Mouse (Mus musculus): ENCODE results near the gene Myl6. TPM values are rescaled to one million over a fixed set of nuclear protein-coding genes. Genes with fewer than 3 reads are reported as not detected.
A peak's percentile ranks its signal among the peaks of the same experiment; 100 is the strongest.

Myl6 gene
- total RNA-seq, 1 experiment from 2014 or later = 791 TPM

DNA sequence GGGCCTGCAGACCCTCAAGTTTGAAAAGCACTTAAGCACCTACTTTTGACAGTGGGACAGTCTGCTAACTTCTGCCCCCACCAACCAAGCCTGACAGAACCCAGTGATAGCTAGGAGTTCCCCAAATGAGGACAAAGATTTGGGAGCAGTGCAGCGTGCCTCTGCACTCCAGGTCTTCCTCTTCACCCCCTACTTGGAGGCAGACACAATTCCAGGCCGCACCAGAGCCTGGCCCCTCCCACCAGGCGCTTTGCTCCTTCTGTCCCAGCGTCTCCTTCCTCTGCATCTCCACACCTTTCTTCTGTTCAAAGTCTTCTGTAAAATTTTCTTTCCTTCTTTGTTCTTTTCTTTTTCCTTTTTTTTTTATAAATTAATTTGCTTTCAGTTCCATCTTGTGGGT lies 4.2 kb downstream of the Myl6 start:
- DNase-seq = no peak

DNA sequence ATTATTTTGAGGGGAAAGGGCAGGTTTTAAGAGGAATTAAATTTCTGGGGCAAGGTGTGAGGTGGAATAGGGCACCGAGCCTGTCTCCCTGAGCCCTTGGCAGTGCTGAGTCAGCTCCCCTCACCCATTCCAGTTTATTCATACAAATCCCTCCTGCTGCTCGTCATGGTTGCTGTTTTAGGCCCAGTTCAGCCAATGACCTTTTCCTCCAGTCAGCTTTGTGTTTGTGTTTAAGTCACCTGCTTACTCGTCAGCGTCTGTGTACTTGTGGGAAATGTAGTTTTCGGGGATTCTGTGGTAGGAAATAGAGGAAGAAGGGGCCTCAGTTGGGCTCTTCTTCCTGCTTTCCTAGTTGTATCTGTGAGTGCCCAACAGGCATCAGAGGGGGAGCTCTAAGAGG lies 4.6 kb downstream of the Myl6 start:
- DNase-seq = peak; percentile 45

DNA sequence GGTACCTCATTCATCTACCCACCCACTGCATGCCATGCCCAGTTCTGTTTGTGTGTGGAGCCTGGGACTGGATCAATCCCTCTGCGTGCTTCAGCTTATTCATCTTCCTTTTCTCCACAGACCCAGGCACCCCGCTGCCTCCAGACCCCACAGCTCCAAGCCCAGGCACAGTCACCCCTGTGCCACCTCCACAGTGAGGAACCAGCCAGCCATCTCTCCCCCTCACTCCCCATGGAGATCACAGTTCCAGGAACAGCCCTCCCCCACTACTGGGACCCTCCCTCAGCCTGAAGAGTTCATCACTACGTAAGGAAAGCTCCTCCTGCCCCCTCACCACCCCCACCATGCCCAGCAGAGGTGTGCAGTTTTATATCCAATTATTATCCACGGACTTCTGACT lies 5.2 kb downstream of the Myl6 start:
- no peak for DNase-seq

DNA sequence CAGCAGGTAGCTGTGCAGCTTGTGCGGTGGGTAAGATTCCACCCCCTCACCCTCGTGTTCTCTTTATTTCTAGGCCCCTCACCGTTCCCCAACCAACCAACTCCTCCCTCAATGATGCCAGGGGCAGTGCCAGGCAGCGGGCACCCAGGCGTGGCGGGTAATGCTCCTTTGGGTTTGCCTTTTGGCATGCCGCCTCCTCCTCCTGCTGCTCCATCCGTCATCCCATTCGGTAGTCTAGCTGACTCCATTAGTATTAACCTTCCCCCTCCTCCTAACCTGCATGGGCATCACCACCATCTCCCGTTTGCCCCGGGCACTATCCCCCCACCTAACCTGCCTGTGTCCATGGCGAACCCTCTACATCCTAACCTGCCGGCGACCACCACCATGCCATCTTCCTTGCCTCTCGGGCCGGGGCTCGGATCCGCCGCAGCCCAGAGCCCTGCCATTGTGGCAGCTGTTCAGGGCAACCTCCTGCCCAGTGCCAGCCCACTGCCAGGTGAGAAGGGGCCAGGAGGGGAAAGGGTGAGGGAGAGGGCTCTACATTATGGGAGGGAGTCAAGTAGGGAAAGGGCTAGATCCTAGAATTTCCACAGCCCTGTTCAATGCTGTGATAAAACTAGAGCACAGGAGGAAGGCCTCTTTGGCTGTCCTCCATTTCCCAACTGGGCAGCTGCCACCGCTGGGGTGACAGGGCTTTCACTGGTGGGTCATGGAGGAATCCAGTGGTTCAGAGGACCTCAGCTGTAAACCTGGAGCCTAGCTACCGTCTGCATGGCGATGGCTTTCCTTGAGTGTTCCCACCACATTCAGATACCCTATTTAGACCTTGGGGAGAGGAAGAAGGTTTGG lies 5.9 kb downstream of the Myl6 start:
- no peak for DNase-seq

DNA sequence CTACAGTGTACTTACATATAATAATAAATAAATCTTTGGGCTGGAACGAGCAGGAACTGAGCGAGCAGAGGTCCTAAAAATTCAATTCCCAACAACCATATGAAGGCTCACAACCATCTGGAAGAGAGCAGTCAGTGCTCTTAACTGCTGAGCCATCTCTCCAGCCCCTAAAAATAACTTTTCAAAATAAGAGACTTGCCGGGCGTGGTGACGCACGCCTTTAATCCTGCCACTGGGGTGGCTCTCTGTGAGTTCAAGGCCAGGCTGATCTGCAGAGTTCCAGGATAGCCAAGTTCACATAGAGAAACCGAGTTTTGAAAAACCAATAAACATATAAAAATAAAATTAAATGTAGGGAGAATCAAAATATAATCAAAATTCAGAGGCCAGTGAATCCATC lies 7.6 kb downstream of the Myl6 start:
- peak; percentile 45 for DNase-seq

DNA sequence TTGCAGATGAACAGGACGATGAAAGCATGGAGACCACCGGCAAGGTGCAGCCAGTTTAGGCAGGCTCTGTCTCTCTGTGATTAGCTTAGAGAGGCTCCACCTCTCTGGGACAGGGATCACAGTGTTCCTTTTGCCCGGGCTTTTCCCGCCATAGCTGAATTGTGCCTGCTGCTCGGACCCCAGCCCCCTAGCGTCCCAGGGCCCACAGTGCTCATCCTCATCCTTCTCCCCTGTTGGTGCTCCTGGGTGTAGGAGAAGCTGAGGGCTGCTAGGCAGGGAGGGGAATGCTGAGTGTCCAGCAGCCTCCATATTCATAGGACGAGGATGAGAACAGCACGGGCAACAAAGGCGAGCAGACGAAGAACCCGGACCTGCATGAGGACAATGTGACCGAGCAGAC lies 19.6 kb downstream of the Myl6 start:
- DNase-seq = no peak

DNA sequence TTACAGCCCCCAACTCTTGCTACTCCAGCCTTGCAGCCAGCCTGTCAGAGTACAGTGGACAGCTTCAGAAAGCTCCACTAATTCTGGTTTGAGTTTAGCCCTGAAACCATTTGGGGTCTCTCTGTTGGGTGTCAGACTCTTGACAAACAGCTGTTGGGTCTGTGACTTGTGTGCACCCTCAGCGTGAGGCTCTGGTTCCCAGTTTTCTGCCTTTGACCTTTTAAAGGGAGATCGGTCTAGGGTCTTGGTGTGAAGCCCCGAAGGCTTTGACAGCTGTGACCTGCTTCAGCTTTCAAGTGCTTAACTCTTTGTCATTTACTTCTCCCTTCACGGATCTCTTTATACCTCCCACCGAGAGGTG lies 33.7 kb downstream of the Myl6 start:
- no peak for DNase-seq

DNA sequence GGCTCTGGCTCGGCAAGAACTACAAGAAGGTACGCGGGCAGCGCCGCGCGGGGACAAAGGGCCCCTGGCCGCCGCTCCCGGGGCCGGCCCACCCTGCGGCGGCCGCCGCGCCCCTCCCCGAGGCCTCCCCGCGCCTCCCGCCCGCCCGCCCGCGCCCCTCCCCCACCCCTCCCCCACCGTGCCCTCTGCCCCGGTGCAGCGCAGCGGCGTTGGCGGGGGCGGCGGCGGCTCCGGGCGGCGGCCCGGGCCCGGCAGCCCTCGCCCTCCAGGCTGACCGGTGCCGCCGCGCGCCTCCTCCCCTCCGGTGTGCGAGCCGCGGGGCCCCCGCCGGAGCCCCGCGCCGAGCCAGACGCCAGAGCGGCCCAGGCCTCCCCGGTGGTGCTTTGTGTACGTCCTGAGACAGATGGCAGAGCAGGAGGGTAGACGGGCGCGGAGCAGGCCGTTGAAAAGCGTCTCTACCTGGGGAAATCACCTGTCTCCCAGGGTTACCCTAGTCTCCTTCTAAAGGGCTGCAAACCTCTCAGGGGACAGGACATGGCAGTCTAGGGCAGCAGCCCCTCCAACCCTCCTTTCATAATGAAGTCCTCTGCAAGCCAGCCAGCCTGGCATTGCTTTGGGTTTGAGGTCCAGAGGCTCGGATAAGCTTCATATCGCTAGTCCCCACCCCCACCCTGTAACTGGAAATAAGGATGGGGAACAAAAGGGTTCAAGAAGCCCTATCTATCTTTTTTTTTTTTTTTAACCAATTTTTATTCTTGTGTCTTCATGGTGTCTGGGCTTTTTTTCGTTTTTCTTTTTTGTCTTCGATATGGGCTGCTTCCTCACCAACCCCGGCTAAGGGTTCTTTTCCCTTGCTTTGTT lies 34.3 kb downstream of the Myl6 start:
- DNase-seq = peak; percentile 45

DNA sequence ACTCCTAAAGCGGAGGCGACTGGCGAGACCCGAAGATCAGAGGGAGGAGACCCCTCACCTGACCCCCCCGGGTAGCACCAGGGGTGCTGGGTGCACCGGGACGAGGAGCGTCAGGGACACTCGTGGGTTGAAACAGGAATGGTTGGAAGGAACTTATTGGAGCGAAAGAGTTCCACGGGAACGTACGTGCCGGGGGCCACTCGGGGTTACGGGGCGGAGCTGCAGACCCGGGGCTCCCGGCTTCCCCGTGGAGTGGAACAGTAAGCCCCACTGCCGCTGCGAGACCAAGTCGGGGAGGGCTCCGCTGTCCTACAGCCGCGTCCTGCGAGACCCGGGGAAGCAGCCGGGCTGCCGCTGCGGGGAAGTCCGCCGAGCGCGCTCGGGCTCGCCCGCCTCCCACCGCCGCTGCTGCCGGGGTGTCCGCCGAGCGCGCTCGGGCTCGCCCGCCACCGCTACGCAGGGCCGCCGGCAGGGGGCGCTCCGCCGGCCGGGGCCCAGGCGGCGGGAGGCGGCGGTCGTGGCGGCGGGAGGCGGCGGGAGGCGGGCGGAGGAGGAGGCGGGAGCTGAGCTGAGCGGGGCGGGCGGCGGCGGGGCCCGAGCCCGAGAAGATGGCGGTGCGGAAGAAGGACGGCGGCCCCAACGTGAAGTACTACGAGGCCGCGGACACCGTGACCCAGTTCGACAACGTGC lies 35.1 kb downstream of the Myl6 start, which contains the start of gene Smarcc2:
TSS of gene Smarcc2 (plus strand) at position 530 of the 690 bp plus-strand sequence.
- DNase-seq = peak; percentile 92

DNA sequence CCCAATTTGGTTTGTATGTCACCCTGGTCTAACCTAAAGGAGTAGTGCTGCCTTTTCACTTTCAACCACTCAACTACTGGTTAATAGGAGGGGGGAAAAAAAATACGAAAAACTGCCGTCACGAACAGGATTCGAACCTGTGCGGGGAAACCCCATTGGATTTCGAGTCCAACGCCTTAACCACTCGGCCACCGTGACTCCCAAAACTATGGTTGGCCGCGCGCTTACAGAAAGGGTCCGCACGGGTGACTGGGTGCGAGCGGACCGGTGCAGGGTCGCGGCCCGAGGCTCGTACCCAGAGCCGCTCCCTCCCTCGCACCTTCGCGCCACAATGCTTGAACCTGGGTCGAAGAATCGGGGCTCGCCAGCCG lies 35.6 kb downstream of the Myl6 start:
- DNase-seq = peak; percentile 92

DNA sequence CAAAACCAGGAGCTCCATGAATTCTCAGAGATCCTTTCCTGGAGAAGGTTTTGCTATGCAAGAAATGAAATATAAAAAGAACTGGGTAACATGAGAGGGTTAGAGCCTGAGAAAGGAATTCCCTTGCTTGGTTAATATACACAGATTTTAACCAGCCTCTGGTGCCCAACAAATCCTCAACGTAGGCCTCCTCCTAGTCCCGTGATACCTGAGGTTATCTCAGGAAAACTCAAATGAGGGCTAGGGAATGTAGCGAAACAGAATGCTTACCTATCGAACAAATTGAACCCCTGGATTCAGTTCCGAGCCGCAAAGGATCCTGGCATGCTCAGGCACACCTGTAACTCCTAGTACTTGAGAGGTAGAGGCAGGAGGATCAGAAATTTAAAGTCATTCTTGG lies 36.3 kb downstream of the Myl6 start:
- no peak for DNase-seq

DNA sequence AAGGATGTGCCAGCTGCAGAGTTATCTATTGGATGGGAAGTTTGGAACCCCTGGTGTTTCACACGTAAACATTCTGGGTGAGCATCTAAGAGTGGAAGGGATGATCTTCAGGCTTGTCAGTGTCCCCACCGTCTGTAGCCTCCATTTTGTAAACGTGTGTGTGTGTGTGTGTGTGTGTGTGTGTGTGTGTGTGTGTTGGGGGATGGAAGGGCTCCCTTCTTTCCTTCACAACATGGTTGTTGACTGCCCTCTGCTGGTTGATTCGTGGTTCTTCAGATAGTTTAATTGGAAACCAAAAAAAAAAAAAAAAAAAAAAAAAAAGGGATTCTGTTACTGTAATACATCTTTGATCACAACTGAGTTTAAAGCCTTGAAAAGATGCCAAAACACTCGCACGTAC lies 38.7 kb downstream of the Myl6 start:
- peak; percentile 54 for DNase-seq

DNA sequence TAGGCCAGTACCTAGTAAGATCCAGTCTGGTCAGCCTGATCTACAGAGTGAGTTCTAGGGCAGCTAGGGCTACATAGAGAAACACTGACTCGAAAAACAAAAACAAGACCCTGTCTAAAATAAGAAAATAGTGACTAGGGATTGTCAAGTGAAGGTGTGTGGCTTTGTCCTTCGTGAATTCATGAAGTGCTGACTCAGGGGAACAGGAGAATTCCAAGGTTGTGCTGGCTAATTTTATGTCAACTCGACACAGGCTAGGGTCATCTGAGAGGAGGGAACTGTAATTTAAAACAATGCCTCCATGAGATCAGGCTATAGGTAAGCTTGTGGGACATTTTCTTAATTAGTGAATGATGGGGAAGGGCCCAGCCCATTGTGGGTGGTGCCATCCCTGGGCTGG lies 39.5 kb downstream of the Myl6 start:
- no peak for DNase-seq

DNA sequence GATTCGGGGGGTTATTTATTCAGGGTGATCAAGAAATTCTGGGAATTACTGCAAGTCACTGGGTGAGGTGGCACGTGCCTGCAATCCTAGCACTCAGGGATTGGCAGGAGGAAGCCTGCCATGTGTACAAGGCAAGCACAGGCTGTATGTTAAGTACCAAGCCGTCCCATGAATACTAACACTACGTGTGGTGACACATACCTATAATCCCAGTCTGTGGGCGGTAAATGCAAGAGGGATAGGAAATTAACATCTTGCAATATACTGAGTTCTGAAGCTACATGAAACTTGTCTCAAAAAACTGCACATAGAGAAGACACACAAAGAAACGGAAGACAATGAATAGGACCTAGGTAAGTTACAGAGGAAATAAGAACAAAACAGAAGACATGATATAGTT lies 42.9 kb downstream of the Myl6 start:
- no peak for DNase-seq

DNA sequence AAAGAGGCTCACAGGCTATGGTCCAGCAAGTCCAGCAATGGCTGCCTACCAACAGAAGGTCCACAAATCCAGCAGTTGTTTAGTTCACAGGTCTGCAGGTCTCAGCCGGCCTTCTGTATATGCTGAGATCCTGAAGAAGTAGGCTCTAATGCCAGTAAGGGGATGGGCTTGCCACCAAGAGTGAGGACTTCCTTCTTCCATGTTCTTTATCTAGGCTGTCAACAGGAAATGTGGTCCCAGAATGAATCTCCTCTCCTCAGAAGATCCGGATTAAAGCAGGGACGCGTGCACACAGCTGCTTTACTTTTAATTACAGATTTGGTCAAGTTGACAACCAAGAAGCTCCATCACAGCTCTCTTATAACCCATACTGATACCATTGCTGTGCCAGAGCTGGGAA lies 48.5 kb downstream of the Myl6 start:
- no peak for DNase-seq

DNA sequence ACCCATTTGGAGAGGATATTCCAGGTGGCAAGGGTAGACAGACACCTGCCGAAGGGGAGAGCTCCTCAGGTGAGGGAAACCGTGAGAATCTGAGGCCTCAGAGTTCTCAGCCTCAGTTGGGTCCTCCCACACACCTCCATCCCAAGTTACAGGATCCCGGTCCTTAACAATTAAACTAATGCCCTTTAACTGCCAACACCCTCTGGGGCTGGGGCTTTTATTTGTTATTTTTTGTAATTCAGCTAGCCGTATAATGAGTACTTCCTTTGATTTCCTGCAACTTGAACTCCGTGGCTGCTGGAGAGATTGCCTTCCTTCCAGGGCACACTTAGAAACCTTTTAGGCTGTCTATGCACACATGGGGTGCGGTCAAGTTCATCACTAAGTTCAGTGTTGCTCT lies 49.6 kb downstream of the Myl6 start:
- no peak for DNase-seq

DNA sequence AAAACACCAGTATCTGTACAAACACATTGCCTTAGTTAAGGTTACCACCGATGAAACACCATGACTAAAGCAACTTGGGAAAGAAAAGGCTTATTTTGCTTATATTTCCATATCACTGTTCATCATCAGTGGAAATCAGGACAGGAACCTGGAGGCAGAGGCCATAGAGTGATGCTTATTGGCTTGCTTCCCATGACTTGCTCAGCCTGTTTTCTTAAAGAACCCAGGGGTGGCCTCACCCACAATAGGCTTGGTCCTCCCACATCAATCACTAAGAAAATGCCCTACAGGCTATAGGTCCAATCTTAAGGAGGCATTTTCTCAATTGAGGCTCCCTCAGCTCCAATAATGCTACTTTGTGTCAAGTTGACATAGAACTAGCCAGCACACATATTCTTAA lies 51.2 kb downstream of the Myl6 start:
- no peak for DNase-seq

DNA sequence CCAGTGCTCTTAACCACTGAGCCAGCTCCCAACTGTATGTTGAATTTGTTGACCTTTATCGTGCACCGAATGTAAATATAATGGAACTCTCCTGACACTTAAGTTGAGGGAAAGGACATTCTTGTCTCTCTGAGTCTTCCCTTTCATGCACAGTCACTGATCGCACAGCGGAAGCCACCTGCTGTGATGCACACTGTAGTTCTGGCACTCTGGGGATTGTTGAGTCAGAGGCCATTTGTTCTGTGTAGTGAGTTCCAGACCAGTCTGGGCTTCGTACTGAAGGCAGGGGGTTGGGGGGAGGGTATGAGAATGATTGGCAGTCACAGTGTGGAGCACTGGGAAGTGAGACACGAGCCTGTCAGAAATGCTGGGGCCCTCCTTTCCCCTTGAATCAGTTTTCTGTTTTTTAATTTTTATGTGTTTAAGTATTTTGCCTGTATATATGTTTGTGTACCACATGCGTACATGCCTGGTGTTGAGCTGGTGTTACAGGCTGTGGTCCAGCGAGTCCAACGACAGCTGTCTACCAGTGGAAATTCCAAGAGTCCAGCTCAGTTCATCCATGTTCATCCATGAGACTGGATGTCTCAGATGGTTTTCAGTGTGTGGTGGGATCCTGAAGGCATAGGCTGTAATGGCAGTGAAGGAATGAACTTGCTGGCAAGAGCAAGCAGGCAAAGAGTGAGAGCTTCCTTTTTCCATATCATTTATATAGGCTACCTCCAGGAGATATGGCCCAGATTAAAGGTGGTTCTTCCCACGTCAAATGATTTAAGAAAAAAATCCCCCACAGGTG lies 52.4 kb downstream of the Myl6 start:
- DNase-seq = no peak
